Mouse (Mus musculus): Measurements from ENCODE around the gene Cmip. TPM values are rescaled to one million over a fixed set of nuclear protein-coding genes. Genes with fewer than 3 reads are reported as not detected.

Cmip gene
- polyA plus RNA-seq, 1 experiment: 39.4 TPM

- DNase-seq (ENCODE audit: low spot score): no peak
Observed at GRCm38 (mm10) chr8:117294812-117295211, 37.9 kb downstream of the Cmip start.

GRCm38 (mm10) chr8:117297913-117298518, 41.2 kb downstream of the Cmip start:
- DNase-seq (ENCODE audit: low spot score): no peak

- no peak for DNase-seq (ENCODE audit: low spot score)
Observed at GRCm38 (mm10) chr8:117299204-117299603, 42.3 kb downstream of the Cmip start.

- no peak for DNase-seq (ENCODE audit: low spot score)
Observed at GRCm38 (mm10) chr8:117300188-117300587, 43.3 kb downstream of the Cmip start.

GRCm38 (mm10) chr8:117301457-117302041, 44.7 kb downstream of the Cmip start:
- DNase-seq (ENCODE audit: low spot score): no peak

GRCm38 (mm10) chr8:117302072-117302471, 45.2 kb downstream of the Cmip start:
- no peak for DNase-seq (ENCODE audit: low spot score)

GRCm38 (mm10) chr8:117303666-117304065, 46.8 kb downstream of the Cmip start:
- DNase-seq (ENCODE audit: low spot score): no peak

- DNase-seq (ENCODE audit: low spot score): no peak
Observed at GRCm38 (mm10) chr8:117305405-117305804, 48.5 kb downstream of the Cmip start.

- no peak for DNase-seq (ENCODE audit: low spot score)
Observed at GRCm38 (mm10) chr8:117306756-117307155, 49.9 kb downstream of the Cmip start.

- no peak for DNase-seq (ENCODE audit: low spot score)
Observed at GRCm38 (mm10) chr8:117307221-117307620, 50.4 kb downstream of the Cmip start.

GRCm38 (mm10) chr8:117308303-117309095, 51.6 kb downstream of the Cmip start:
- DNase-seq (ENCODE audit: low spot score): no peak

- DNase-seq (ENCODE audit: low spot score): no peak
Observed at GRCm38 (mm10) chr8:117309653-117310274, 52.9 kb downstream of the Cmip start.

GRCm38 (mm10) chr8:117310961-117311561, 54.2 kb downstream of the Cmip start:
- DNase-seq (ENCODE audit: low spot score): no peak

- DNase-seq (ENCODE audit: low spot score): no peak
Observed at GRCm38 (mm10) chr8:117314308-117314953, 57.6 kb downstream of the Cmip start.

- no peak for DNase-seq (ENCODE audit: low spot score)
Observed at GRCm38 (mm10) chr8:117315727-117316126, 58.9 kb downstream of the Cmip start.

- no peak for DNase-seq (ENCODE audit: low spot score)
Observed at GRCm38 (mm10) chr8:117317478-117317877, 60.6 kb downstream of the Cmip start.

- no peak for DNase-seq (ENCODE audit: low spot score)
Observed at GRCm38 (mm10) chr8:117318911-117319826, 62.3 kb downstream of the Cmip start.

- no peak for DNase-seq (ENCODE audit: low spot score)
Observed at GRCm38 (mm10) chr8:117320616-117321015, 63.8 kb downstream of the Cmip start.

- no peak for DNase-seq (ENCODE audit: low spot score)
Observed at GRCm38 (mm10) chr8:117321232-117321631, 64.4 kb downstream of the Cmip start.

GRCm38 (mm10) chr8:117322021-117322420, 65.2 kb downstream of the Cmip start:
- no peak for DNase-seq (ENCODE audit: low spot score)

All from urinary bladder, adult 2 months (tissue).